Mouse (Mus musculus) frontal cortex, postnatal 10 days (tissue): ENCODE measurements around the gene Pycard.
"Not testable (repeated sequence)": the region's sequence is repeated elsewhere in the genome, so short reads cannot be mapped to it uniquely, and the experiment has no call there.

Experiments
- DNase-seq, 2 experiments: peaks; one replicate each; pipeline ENCODE4 v3.0.0; 2022; ENCODE audit warnings: low spot score in 2 of 2, mixed read lengths in 1 of 2

Pycard gene

DNA sequence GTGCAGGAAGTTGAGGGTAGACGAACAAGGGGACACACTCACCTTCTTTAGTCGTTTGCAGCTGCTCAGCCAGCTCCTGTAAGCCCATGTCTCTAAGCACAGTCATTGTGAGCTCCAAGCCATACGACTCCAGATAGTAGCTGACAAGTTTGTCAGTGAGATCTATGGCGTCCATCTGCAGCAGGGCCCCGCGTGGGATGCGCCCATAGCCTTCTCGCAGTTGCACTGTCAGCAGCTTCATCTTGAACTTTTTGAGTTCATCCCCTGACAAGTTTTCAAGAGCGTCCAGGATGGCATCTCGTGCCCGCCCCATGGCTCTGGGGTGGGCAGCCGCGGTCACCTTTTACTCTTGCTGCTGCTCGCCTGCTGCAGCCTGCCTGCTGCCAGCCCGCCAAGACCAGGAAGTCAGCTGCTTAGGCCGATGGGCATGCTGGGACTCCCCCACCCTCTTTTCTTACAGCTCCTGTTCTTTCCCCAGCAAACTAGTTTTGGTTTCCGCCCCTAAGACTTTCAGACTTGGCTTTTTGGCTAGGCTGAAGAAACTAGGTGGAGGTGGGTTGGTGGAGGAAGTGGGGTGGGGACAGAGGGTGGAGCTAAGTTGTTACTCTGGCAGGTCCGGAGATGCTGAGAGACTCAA, at the start of gene Pycard:
Pycard (minus strand) TSS at position 527 of the 637 bp plus-strand sequence.
- DNase-seq: peak in 1 of 2 experiments; percentile 20

DNA sequence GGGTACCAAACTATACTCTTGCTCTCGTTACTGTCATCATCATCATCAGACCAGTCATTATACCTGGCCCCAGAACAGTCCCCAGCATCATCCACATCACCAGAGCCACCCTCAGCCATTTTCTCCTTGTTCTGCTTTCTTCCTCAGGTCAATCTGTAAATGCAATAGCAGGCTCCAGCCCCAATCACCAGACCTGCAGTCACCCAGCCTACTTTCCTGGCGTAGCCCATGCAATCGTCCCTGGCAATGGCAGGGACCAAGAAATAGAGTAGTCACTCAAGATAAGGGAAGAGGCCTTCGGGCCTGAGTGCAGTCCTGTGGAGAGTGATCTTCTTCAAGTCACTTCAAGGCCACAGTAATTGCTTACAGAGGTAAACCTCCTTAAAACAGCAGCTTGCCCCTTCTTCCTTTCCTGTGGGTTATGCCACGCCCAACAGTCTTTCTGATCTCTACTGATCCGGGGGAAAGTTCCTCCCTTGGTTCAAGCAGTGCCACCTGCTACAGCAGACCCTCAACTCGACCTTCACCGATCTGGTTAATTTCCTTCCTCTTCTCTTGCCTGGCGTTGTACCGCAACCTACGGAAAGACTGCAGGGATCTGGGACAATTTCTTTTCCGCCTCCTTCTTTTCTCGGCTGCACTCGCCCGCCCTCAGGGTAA, 48.6 kb upstream of the Pycard start:
- DNase-seq: not testable (repeated sequence)

DNA sequence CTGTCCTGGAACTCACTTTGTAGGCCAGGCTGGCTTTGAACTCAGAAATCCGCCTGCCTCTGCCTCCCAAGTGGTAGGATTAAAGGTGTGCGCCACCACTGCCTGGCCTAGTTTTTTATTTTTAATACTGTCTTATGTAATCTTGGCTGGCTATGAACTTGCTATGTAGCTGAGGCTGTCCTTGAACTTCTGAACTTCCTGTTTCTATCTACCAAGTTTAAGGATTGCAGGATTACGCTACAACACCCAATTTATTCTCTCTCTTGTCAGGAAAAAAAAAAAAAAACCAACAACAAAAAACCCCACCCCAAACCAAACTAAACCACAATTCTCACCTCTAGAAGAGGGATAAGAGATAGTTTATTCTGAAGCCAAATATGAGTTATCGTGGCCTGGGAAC, 39.9 kb upstream of the Pycard start:
- DNase-seq: no peak

DNA sequence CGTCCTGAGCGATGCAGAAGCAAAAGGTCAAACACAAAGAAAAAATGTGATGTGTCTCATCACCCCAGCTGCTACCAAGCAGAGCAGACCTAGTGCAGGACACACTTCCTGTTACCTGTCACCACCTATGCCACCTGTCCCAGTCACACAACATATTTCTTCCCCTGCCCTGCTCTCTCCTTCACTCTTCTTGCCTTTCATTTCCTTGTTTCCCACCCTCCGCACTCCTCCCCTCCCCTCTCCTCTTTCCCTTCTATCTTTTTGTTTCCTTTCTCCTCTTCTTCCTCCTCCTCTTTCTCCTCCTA, 39.3 kb upstream of the Pycard start:
- no peak for DNase-seq

DNA sequence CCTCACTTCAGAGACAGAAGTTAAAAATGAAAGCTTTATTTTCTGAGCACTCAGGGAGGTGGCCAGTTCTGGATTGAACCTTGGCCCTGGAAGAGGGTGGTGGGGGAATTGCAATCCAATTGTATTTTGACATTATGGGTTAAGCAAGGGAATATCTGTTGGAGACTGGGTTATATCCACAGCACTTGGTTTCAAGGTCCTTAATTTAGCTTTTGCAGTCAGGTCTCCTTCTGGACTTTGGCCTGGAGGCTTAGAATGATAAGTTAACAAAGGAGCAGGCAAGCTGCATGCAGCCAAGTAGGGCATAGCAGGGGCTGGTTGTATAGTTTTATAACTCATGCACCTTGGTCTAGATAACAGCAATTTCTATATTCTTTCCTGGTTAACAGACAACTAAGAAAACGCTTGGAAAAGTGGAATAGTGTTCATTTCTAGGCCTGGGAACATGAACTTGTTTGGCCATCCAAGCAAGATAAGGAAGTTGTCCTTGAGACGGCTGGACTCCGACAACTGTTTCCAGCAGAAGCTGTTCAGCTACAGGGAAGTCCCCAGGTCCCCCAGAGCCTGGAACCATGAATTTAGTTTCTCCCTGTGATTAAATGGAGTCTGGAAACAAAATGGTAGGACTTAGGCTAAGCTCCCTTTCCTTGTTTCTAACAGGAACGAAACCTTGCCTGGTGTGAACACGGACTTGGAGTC, 38.8 kb upstream of the Pycard start:
- no peak for DNase-seq

DNA sequence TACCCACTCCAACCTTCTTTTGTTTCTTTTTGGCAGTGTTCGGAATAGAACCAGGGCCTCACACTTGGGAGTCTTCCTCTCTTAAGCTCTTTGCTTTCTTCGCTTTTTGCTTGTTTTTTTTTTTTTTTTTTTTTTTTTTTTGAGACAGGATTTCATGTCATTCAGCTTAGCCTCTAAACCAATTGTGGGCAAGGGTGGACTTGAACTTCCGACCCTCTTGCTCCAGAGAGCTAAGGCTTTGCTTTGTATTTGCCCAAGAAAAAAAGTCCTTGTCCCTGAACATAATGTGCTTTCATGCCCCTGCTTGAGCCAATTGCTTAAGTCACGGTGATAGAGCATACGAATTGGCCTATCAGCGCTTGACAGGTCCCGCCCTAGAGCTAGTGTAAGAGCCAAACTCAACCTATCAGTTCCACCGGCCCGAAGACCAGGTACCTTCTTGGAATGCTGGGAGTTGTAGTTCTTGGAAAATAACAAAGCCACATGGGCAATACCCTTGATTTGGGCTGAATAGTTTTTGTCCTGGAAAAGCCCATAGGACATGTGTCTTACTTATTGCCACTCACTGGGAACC, 37.8 kb upstream of the Pycard start:
- no peak for DNase-seq

DNA sequence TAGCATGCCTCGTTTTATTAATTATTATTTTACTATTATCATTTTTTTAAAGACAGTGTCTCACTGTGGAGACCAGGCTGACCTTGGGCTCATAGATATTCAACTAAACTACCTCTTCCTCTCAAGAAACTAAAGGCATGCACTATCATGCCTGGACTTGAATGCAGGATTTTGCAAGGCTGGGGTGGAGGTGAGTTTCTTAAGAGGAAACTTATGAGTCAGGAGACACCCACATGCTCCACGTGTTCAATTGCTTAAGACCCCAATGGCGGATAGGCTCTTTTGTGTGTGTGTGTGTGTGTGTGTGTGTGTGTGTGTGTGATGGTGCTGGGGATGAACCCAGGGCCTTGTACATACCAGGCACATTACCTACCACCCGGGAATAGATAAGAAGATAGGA, 31.7 kb upstream of the Pycard start:
- no peak for DNase-seq

DNA sequence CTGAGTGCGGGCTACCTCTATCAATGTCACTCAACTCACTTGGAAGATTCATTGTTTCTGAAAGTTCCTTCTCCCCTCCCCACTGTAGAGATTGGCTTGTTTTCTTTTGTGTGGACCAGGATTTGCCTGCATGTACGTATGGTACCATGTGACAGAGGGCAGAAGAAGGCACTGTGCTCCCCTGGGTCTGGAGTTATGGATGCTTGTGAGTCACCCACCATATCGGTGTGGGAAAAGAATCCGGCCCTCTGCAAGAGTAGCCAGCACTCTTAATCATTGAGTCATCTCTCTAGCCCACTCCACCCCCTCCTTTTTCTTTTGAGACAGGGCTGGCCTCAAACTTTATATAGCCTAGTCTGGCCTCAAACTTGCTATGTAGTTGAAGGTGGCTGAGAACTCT, 31.3 kb upstream of the Pycard start:
- no peak for DNase-seq

DNA sequence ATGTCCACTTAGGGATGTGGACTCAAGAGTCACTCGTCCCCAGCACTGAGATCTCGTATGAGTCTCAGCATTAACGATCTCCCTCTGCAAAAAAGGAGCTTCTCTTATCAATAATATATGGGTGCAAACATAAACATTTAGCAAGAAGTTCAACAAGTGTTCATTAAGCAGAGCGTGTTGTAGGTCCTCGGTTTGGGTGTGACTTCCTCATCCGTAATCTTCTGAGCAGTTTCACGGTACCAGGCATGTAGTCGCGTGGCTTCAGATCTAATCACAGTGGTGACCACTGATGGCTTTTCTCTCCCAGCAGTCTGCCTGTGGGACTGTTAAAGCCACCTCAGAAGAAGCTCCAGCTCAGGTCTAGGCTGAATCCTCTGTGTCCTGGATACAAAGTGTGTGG, 30.7 kb upstream of the Pycard start:
- no peak for DNase-seq

DNA sequence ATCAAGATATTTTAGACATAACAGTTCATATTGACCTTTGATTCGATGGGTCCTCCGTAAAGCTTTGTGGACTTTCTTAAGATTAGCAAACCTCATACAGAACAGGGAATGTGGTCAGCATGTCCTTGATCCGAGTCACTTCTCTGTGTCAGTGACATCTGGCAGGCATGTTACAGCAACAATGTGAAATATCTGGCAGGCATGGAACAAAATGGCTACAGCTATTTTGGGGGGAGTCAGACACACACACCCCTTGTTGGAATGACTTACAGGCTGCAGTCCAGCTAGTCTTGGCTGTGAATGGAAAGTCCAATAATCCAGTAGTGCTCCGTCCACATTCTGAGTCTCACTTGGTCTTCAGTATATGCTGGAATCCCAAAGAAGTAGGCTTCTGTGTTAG, 29.9 kb upstream of the Pycard start:
- no peak for DNase-seq

DNA sequence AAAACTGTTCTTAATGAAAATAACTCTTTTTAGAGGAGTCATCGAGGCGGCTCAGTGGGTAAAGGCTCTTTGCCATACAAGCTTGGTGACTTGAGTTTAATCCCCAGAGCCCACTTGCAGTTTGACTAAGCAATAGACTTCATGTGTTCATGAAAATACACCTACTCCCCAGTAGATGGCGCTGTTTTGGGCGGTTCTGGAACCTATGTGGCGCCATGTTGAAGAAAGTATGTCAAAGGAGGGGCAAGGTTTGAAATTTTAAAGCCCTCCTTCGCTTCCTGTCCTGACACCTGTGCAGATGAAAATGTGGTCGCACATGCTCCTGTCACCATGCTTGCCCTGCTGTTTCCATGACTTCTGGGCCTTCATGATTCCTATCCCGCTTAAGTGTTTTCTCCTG, 29.3 kb upstream of the Pycard start:
- DNase-seq: no peak

DNA sequence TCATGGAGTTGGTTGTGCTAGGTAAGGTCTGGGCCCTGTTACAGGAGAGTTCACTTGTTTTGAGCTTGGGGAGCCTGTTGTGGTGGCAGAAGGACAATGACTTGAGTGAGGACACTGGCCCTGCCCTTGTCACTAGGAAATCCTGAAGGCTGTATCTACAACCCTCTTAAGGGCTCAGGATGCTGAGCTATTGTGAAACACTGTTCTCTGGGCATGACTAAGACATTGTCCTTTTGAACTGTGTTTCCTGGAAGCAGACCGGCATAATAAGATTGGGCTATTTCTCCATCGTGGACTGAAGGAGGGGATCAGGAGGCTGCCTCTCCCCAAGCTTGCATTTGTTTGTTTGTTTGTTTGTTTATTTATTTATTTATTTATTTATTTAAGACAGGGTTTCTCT, 25.5 kb upstream of the Pycard start:
- DNase-seq: no peak

DNA sequence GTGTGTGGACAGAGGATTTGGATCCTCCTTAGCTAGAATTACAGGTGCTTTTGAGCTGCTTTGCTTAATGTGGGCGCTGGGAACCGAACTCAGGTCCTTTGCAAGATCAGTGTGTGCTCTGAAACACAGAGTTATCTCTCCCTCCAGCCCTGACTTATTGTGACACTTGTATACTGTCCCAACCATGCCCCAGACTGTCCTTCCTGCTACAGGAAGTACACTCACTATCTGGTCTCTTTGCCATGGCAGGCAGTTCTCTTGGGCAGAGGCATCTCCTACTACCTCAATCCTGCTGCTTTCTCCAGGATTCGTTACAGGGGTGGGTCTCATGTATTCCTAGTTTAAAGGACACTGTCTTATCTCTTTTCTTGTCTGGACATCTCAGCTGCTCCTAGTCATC, 24.6 kb upstream of the Pycard start:
- DNase-seq: no peak

DNA sequence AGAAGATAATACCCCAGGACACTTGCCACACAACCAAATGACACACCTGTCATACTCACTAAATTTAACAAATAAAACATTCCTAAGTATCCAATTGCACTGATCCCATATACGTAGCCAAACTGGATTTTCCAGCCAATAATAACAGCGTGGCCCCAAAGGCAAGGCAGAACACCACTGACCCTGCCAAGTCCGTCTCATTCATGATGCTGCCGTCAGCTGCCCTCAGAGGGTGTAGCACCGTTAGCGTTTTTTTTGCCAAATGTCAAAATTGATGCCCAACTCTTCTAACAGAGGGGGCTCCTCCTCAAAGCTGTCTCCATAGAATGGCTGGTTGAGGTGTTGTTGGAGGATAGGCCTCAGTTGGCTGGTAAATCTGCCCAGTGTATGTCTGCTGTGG, 23.0 kb upstream of the Pycard start:
- DNase-seq: no peak

DNA sequence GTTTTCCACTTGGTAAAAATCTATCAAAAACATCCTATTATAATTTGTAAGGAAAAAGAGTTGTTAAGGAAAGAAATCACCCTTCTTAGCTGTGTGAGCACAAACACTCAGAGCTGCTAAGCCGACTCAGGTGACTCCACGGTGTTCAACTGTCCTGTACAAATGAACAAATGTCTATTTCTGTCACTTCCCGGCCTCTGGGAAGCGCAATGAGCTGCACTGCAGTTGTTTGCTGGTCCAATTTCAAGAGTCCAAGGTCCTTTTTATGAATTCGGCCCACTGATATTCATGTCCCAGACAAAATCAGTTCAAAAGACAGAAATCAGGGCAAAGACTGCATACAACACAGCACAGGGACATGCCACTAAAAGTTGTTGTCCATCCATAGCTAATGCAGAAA, 22.5 kb upstream of the Pycard start:
- not testable (repeated sequence) for DNase-seq

DNA sequence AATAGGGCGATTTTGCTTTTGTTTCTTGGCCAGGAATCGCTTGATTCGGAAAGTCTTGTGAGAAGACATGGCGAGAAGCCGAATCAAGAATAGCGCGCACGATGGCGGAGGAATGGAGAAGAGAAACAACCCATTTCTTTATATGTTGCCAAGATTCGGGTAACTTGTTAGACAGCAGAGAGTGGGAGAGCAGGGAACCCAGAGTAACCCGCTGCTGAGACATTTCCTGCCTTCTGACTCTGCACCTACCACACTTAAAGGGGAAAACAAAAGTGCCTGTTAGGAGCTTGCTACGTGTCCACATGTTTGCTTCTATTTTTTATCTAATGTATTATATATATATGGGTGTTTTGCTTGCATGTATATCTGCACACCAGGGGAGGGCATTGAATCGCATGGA, 19.4 kb upstream of the Pycard start:
- DNase-seq: no peak

DNA sequence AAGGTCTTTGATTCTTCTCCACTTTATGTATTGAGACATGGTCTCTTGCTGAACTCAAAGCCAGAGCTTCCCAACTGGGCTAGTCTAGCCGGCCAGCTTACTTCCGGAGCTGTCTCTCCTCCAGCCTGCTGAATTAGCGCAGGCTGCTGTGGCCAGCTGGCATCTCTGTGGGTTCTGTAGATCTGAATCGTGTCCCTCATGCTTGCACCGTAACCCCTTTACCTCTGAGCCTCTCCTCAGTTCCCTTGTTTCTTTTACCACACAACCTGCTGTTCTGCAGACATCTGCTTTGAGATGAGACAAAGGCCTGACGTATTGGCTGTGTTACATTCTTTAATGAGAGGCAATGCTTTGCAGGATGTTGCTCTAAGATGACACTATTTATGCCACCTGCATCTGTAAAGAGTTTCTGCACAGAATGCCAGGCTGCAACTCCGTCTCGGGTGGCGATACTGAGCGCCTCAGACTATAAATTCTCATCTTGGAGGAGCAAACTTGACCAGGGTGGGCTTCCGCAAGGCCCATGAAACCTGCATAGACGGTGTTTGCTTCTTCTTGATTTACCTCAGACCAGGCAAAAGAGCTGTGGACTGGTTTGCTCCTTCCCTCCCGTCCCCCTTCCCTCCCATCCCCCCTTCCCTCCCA, 18.6 kb upstream of the Pycard start:
- no peak for DNase-seq

DNA sequence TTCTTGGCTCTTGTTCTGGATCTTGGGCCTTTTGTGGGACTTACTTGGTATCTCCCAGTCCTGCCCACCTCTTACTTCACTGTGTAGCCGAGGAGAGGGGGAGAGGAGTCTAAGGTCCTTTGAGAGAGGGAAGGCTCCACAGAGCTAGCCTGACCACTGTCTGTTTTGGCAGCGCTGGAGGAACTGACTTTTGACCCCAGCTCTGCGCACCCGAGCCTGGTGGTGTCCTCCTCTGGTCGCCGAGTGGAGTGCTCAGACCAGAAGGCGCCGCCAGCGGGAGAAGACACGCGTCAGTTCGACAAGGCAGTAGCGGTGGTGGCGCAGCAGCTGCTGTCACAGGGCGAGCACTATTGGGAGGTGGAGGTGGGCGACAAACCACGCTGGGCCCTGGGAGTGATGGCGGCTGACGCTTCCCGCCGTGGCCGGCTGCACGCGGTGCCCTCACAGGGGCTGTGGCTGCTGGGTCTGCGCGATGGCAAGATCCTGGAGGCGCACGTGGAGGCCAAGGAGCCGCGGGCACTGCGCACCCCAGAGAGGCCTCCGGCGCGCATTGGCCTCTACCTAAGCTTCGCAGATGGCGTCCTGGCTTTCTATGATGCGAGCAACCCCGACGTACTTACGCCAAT, 16.2 kb upstream of the Pycard start:
- DNase-seq: no peak

DNA sequence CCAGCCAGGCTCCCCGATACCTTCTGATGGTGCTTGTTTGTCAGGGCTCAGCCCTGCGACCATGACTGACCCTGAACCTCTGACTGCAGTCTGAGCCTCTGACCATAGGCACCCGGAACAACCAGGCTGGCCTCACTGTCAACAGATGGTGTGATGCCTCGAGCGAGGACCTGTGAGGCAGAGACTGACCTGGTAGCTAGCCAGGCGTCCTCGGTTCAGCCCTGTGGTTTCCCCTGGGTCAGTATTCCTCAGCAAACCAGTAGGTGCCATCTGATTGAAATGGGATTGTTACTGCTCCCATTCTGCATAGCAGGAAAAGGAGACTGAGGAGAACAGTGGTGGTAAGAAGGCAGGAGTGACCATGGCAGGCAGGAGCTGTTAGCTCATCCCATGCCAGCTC, 12.5 kb upstream of the Pycard start:
- no peak for DNase-seq

DNA sequence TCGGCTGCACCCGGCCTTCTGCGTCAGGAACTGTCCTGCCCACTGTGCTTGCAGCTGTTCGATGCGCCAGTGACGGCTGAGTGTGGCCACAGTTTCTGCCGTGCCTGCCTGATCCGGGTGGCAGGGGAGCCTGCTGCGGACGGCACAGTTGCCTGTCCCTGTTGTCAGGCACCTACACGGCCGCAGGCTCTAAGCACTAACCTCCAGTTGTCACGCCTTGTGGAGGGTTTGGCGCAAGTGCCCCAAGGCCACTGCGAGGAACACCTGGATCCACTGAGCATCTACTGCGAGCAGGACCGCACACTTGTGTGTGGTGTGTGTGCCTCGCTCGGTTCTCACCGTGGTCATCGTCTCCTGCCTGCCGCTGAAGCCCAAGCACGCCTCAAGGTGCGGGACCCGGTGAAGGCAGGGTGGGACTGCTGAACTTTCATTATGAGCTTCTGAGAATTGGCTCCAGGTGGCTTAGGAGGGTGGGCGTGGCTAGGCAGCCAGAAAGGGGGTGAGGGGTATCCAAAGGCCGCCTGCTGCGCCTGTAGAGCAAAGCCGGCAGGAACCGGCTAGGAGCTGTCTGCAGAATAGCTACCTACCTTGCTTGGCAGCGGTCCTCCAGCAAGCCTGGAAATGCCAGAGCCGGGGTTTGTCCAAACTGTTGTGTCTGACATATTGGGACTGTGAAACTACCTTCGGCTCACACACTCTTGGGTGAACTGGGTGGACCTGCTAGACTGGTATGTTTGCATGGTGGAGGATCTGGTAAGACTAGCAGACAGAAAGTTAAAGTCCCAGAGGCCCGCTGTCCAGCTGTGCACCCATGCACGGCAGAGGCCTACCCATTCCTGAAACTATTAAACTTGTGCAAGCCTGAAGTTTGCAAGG, 11.1 kb upstream of the Pycard start:
- no peak for DNase-seq

DNA sequence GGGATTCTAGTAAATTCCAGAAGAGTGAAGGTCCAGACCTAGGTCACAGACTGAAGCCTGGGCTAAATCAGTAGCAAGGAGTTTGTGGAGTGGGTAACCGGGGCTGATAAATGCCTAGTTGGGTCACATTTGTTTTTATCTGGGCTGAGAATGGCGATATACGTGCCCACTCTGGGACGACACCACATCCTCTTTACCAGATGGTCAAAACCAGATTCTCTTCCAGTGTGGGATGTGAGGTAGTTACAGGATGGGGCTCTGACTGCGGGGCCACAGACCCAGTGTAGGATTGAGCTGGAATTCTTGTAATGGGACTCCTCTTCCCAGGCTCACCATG, 10.5 kb upstream of the Pycard start:
- DNase-seq: no peak
